Mouse (Mus musculus): ENCODE results near the gene Cfap97.

Gene Cfap97

GRCm38 (mm10) chr8:46153042-46153441, 1.5 kb downstream of the Cfap97 start:
- CTCF ChIA-PET, result interaction anchor here (0.6 to 0.9 kb wide), 3 partner anchors 10 to 188 kb away, joined by 4 to 6 read pairs (median 4); no protein-coding TSS in a partner anchor

DNA sequence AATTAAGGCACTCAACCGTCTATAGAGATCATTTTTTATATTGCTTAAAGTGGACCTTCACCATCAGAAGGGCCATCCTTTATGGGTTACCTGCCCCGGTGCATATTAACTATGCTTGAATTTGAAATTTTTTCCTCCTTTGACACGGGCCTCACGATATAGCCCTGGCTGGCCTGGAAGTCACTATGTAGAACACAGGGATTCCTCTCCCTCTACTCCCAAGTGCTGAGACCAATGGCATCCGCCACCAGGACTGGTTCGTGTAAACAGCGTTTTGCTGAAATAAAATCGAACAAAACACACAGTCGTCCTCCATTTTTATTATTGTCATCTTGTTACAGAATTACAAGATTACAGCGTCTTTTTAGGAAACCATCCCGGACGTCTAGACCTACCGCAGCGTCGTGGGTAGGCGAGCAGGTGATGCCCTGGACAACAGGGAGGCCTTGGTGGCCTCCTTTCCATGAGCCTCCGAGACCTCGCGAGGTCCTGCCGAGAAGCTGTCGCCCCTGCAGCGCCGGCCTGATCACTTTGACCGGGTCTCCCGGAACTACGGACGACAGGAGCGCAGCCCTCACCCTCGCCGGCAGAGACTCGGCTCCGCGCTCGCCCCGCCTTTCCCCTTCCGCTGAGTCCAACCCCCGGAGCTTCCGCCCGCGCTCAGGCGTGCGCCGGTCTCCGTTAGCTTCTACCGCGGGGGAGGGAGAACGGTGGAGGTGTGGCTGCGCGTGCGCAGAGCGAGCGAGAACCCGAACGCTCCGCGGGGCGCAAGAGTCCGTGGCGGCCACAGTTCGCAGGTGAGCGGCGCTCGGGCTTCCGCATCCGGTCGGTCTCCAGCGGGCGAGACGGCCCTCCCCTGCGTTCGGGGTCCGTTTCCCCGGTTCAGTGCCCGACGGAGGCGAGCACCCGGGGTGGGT, 11.6 kb downstream of the Cfap97 start:
- CTCF ChIA-PET, result interaction anchor here (0.6 to 0.8 kb wide), 4 partner anchors 14 to 1504 kb away, joined by 3 read pairs; no protein-coding TSS in a partner anchor

DNA sequence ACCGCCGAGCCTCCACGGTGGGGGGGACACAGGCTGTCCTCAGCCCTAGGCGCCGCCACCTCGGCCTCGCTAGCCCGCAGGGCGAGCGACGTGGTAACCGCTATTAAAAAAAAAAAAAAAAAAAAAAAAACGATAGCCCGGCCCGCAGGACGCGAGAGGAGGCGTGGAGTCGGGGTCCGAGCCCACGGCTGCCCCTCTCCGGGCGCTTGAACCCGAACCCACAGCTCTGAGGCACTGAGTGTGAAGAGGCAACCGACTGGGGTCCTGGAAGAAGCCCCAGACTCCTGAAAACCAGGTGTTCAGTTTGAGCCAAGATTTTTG, 12.3 kb downstream of the Cfap97 start:
- CTCF ChIA-PET, result interaction anchor here (0.6 to 0.8 kb wide), 3 partner anchors 13 to 45 kb away, joined by 3 read pairs; no protein-coding TSS in a partner anchor

DNA sequence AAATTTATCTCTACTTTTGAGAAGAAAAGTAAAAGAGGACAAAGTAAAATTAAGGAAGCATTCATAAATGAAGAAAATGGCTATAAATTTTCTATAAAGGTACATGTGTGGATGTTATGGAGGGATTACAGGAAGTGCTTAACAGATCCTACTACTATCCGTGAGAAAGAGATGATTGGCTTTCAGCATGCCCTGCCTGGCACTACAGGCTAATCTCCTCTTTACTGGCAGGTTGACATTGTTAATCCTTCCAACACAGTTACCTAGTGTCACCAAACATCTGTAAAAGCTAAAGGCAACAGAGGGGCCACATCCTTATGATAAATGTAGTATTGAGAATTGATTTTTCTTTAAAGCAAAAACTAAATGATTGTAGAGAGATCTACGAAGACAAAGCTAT, 22.1 kb downstream of the Cfap97 start:
- CTCF ChIA-PET, result no interaction called here

DNA sequence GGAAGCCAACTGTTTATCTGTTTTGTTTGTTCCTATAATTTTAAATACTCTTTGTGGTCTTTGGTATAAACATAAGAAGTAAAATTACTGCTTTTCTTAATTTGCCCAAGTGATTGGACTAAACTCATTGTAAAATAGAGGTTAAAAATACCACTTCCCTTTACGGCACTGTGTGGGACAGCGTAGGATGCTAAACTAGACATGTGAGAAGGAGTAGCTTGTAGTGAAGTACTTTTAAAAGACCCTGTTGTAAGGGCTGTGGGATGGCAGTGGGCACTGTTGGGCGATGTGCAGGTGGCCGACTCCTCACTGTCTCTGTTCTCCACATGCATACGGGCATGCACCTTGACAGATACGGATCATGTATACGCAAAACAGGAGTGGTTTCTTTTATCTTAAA, 28.6 kb downstream of the Cfap97 start:
- CTCF ChIA-PET, result no interaction called here

GRCm38 (mm10) chr8:46185361-46185760, 33.8 kb downstream of the Cfap97 start:
- CTCF ChIA-PET, result no interaction called here

DNA sequence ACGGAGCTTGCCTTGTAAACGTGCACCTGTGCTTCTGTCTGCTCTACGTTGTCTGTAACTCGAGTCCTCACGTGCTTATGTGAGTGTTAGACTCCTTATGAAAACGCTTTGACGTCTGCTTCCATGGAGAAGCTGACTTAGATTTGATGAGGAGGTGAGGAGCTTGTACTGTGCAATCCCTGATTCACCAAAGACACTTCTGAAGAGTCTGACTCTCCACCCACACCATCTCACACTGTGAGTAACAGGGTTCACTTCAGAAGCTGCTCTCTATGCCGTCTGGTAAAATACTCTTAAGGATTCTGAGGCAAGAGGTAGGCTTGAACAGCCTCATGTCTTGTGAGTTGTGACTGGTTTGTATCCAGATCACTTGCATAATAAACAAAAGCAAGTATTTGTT, 41.5 kb downstream of the Cfap97 start:
- CTCF ChIA-PET, result no interaction called here

DNA sequence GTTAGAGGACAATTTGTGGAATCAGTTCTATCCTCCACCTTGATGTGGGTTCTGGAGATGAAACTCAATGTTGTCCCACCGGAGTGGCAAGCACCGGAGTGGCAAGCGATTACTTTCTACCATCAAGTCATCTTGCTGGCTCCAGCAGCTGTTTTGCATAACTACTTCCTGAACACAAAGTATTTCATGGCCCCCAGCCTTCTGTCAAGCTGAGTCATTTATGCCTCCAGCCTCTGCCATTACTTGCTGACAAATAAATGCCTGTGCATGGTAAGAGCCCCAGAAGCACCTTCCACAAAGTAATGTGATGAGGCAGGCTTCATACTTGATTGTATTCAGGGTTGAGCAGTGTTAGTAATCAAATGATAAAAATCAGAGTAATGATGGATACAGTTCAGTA, 45.3 kb downstream of the Cfap97 start:
- CTCF ChIA-PET, result no interaction called here

DNA sequence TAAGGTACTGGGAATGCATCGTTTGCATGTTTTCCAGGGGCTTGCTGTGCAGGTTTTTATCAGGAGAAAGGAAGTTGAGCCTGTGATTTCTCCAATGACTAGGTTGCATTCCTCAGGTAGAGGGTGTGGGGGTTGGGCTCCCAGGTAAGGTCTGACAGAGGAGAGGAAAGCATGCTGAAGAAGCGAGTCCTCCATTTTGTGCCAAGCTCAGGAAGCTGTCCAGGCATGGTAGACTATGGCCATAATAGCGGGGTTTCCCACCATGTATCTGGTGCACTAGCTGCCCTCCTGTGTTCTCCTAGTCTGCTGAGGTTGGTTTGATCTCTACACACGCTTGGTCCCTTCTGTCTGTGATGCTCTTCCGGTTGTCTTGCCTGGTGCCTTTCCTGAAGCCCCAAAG, 46.1 kb downstream of the Cfap97 start:
- CTCF ChIA-PET, result no interaction called here

GRCm38 (mm10) chr8:46202350-46202749, 50.8 kb downstream of the Cfap97 start:
- CTCF ChIA-PET, result interaction anchor here (0.7 kb wide), 1 partner anchor 46 kb away, joined by 3 read pairs; no protein-coding TSS in a partner anchor

DNA sequence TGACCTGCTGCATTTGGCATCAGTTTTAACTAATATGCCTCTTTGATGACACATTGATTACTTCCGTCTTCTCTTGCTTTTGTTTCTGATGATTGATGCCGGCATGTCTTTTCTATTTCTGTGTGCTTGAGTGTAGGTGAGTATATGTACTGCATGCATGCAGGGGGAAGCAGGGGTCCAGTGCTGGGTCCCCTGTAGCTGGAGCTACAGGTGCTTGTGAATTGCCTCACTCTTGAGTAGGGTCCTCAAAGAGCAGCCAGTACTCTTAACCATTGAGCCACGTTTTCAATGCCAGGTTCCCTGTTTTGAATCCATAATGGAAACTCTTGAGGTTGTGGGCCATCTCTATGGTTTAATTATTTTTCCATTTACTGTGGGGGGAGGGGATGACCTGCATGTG, 52.7 kb downstream of the Cfap97 start:
- CTCF ChIA-PET, result no interaction called here

DNA sequence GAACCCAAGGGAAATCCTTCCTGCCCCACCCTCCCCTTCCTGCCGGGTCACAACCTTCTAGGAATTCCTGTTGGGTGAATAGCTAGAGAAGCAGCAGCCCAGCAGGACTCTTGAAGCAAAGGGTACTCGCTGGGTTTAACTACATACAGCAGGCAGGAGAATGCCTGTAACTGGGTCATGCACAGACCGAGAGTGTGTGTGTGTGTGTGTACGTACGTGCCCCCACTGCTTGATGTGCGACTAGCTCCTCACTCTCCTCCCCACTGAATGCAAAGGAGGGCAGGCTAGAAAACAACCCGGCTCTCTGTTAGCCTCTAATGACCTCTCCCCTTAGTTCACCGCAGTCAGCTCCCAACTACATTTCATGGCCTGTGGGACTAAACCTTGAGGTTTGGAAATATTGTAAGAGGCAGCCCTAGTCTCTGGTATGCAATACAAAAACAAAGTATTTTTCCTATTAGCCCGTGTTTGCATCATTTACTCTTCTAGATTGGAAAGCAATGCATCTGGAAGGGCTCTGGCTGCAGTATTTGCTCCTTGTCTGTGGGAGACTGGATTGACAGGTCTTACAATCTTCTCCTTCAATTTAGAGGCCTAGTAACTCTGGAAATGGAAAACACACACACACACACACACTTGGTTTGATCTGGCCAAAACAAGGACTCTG, 53.5 kb downstream of the Cfap97 start:
- CTCF ChIA-PET, result no interaction called here

- CTCF ChIA-PET, result no interaction called here
Observed at GRCm38 (mm10) chr8:46206107-46206506, 54.5 kb downstream of the Cfap97 start.

DNA sequence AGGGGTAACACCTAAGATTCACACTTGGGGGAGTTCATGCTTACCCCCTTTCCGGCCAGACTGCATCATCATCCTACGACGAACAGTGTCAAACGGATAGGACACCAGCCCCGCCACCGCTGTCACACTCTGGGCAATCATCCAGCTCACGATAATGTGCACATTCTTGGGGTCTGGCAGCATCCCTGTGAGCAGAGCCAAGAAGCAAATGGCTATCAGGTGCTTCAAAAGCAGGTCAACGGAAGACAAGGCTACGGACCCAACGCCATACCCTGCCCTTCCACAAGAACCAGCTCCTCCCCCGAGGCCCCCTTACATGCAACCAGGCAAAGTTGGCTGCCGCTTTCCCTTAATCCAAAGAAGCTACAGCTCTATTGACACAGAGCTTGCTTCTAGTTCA, 56.8 kb downstream of the Cfap97 start:
- CTCF ChIA-PET, result interaction anchor here (0.7 kb wide), 1 partner anchor 45 kb away, joined by 3 read pairs; no protein-coding TSS in a partner anchor

GRCm38 (mm10) chr8:46209057-46209456, 57.5 kb downstream of the Cfap97 start:
- CTCF ChIA-PET, result no interaction called here

GRCm38 (mm10) chr8:46210404-46211315, 59.1 kb downstream of the Cfap97 start, which contains the start of gene Slc25a4:
Gene Slc25a4, minus strand, starts transcription at chr8:46211284.
- CTCF ChIA-PET, result interaction anchor here (0.6 kb wide), 1 partner anchor 1161 kb away, joined by 3 read pairs; no protein-coding TSS in a partner anchor

DNA sequence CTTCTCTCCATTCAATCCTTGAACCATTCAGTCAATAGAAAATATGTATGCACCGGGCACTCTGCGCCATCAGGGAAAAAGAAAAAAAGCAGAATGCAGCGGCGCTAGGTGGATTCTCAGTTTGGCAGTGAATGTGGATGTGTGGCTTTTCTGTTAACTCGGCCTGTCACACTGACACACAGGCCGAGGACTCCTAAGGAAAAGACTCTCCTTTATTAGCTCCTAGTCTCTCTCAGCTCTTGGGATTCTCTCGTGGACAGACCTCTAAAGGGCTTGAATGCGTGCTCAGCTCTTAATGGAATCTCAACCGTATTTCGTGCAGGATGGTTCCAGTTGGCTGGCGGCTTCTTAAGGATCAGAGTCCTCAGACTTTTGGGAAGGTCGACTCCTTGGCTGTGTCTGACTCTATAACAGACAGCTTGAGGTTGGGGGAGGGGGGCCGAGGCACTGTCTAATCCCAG, 60.1 kb downstream of the Cfap97 start:
- CTCF ChIA-PET, result no interaction called here

- CTCF ChIA-PET, result no interaction called here
Observed at GRCm38 (mm10) chr8:46212194-46212593, 60.6 kb downstream of the Cfap97 start.

- CTCF ChIA-PET, result no interaction called here
Observed at GRCm38 (mm10) chr8:46213971-46214480, 62.5 kb downstream of the Cfap97 start.

DNA sequence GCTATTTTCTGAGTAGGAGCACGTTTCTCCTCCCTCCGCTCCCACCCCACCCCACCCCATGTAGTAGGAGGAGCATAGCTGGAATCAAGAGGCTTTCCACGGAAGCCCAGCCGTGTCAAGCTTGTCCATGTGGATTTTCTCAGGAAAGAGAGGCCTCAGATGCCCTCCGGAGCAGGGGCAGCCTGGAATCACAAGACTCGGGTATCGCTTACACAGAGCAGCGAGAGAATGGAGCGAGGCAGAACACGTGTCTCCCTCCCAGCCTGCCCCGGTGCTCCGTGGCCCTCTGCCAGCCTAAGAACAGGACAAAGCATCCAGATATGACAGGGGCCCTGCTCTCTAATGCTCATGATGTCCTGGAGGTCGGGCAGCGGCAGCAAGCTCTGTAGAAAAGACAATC, 65.3 kb downstream of the Cfap97 start:
- CTCF ChIA-PET, result no interaction called here

DNA sequence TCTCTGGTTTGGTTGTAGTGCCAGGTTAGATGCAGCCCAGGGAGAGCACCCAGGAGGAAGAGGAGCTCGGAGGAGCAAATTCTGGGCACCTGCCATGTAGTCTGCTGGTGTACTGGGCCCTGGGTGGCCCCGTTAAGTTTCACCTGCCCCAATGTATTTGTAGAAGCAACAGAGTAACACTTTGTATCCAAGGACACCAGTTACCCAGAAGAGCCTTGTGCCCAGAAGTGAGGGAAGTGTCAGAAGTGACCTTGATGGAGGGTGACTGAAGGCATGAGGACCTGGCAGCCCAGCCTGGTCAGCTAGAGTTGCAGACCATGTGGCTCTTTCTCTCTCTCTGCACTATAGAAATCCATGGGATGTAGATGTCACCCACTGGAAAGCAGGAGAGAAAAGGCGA, 69.0 kb downstream of the Cfap97 start:
- CTCF ChIA-PET, result no interaction called here

GRCm38 (mm10) chr8:46225501-46225900, 73.9 kb downstream of the Cfap97 start:
- CTCF ChIA-PET, result no interaction called here
